Mouse (Mus musculus): Measurements from ENCODE around the gene Tspan32. TPM values are rescaled to one million over a fixed set of nuclear protein-coding genes. Genes with fewer than 3 reads are reported as not detected.

The Tspan32 gene
- polyA plus RNA-seq, 3 experiments from 2014 or later: 280 to 663 (median 591) TPM

- ATAC-seq: no peak
Observed at GRCm38 (mm10) chr7:143055499-143056186, 50.8 kb downstream of the Tspan32 start.

- no peak for ATAC-seq
Observed at GRCm38 (mm10) chr7:143057023-143057422, 52.2 kb downstream of the Tspan32 start.

GRCm38 (mm10) chr7:143057667-143058220 lies 52.9 kb downstream of the Tspan32 start:
- ATAC-seq: no peak

- ATAC-seq: no peak
Observed at GRCm38 (mm10) chr7:143058221-143058697, 53.4 kb downstream of the Tspan32 start.

- ATAC-seq: no peak
Observed at GRCm38 (mm10) chr7:143059202-143059870, 54.5 kb downstream of the Tspan32 start.

- no peak for ATAC-seq
Observed at GRCm38 (mm10) chr7:143062704-143063103, 57.9 kb downstream of the Tspan32 start.

GRCm38 (mm10) chr7:143064226-143064625 lies 59.4 kb downstream of the Tspan32 start:
- ATAC-seq: no peak

GRCm38 (mm10) chr7:143065692-143066091 lies 60.8 kb downstream of the Tspan32 start:
- no peak for ATAC-seq

GRCm38 (mm10) chr7:143067469-143067868 lies 62.6 kb downstream of the Tspan32 start:
- ATAC-seq: no peak

GRCm38 (mm10) chr7:143067897-143068296 lies 63.1 kb downstream of the Tspan32 start:
- no peak for ATAC-seq

- no peak for ATAC-seq
Observed at GRCm38 (mm10) chr7:143068316-143068881, 63.6 kb downstream of the Tspan32 start.

GRCm38 (mm10) chr7:143068882-143069591 lies 64.2 kb downstream of the Tspan32 start, which contains the start of gene Tssc4:
TSS of gene Tssc4 (plus strand) at chr7:143069249.
- ATAC-seq: peak; percentile 96

Other genes with a start within 250 kb of the Tspan32 start
- gene Th, start 73.9 kb upstream of the Tspan32 start, polyA plus RNA-seq (2017; shearing (Covaris generic)): not detected
- gene Ascl2, start 35.8 kb upstream of the Tspan32 start, polyA plus RNA-seq (2017; shearing (Covaris generic)): 1 to 10 TPM in 2 of 3 experiments, not detected in 1; 1.9 to 5.4 TPM
- 100 to 1,000 TPM; 237 to 292 (median 262) TPM for gene Cd81, start 47.7 kb downstream of the Tspan32 start, polyA plus RNA-seq (2017; shearing (Covaris generic))
- gene Tssc4, start 64.2 kb downstream of the Tspan32 start, polyA plus RNA-seq (2017; shearing (Covaris generic)): 10 to 100 TPM; 35.5 to 40.4 (median 37.4) TPM
- gene Trpm5, start 89.6 kb downstream of the Tspan32 start, polyA plus RNA-seq (2017; shearing (Covaris generic)): under 1 TPM in 1 of 3 experiments, not detected in 2; 0.68 TPM
- under 1 TPM in 2 of 3 experiments, not detected in 1; 0.19 to 0.42 TPM for gene Kcnq1, start 101.3 kb downstream of the Tspan32 start, polyA plus RNA-seq (2017; shearing (Covaris generic))

All from inflammation-experienced regulatory T-cells, adult 6 months (primary cell).